Mouse (Mus musculus) cerebral cortex, adult 2 months (tissue): ENCODE data around the gene Txnip.

Experiments
- WGBS: fragments of 180-500 bp; shearing (Covaris S2); methylation state at CpG from one replicate; pipeline ENCODE4 v1.1.7; 2018; 5-methylcytosine and 5-hydroxymethylcytosine counted together

Txnip gene

DNA sequence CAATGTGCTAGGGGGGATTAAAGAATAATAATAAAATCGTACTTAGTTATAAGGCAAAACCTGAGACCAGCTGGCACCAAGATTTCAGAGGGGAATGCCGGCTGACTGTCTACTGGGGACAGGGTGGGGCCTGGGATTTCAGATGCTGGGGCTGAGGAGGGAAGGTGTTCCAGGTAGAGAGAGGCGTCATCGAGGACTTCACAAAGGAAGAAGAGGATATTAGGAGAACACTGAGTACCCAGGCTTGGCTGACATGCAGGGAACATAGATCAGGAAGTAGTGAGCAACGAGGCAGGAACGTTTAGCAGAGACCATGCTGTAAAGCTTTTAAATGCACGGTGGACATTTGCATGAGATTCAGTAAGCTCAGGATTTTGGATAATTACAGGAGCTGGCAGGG lies 5.9 kb upstream of the Txnip start:
- 64% methylated on average over 7 of the region's 7 CpGs for WGBS

DNA sequence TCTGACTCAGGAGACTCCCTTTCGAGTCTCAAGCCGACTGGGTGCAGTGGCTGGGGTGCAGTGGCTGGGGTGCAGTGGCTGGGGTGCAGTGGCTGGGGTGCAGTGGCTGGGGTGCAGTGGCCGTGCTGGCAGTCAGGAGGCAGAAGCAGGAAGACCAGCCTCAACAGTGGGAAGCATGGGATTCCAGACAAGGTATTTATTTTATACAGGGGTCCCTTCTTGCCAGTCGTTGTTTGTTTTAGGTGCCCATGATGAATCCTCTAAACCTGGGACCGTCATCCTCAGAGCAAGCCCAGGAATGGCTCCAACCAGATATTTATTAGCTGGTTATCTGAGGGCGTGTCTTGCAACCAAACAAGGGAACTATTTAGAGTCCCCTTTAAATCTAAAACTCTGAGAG lies 4.2 kb upstream of the Txnip start:
- 88% methylated on average over 6 of the region's 6 CpGs for WGBS

DNA sequence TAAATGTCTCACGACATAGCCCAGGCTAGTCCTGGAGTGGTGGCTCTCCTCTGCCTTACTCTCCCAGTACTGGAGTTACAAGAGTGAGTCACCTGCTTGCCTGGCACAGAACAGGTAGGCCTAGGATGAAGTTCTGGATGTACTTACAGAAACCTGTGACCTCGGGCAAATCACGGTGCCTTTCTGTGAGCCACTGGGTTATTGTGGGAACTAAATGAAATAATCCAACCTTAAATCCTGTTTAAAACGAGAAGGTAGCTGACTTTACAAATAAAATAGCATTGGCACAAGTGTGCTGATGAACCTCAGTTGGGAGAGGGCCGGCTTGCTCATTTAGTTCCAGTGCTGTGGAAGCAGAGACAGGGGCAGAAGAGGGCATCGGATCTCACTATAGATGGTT lies 3.5 kb upstream of the Txnip start:
- 92% methylated on average over 6 of the region's 6 CpGs for WGBS

DNA sequence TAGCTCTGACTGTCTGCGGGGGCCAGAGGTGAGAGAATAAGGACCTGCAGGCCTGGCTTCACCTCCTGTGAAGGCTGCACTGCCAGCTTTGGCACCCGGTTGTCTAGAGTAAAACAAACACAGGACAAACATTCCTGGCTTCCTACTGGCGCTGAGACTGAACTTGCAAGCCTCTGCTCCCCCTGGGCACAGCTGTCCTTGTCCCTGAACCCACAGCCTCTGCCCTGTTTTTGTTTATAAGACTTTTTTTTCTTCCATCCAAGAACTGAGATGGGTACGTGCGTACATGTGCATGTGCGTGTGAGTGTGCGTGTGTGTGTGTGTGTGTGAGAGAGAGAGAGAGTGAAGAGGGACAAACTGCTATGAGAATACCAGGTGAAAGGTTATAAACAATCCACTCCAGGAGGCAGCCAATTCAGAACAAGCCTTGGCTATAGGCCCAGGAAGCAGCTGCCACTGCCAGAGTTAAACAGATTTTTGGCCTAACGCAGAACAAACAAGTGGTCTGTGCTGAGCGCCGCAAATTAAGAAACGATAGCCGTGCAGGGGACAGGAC lies 2.6 kb upstream of the Txnip start:
- WGBS: 52% methylated on average over 12 of the region's 12 CpGs

DNA sequence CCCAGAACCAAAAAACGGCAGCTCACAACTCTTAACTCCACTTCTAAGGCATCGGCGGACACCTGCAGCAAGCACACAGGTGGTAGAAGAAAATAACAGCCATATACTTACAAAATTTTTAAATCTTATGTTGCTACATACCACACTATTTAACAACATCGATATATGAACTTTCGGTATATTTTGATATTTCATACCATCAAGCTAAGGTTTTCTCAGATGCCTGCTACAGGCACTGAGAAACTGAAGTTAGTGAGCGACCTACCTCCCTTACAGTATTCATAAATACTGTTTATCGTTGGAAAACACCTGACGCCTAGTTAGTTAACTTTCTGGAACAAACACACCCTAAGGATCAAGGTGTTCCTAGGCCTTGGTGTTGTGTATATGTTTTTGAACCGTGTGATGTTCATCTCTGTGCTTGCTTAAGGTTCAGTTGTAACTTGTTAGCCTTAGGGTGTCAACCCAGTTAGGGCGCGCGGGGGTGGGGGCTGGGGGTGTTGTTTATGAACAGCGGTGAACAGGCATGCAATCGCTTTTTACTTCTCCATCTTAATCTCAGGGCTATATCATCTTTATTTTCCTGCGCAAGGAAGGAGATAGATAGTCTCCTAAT lies 1.6 kb upstream of the Txnip start:
- WGBS: 82% methylated on average over 15 of the region's 15 CpGs

DNA sequence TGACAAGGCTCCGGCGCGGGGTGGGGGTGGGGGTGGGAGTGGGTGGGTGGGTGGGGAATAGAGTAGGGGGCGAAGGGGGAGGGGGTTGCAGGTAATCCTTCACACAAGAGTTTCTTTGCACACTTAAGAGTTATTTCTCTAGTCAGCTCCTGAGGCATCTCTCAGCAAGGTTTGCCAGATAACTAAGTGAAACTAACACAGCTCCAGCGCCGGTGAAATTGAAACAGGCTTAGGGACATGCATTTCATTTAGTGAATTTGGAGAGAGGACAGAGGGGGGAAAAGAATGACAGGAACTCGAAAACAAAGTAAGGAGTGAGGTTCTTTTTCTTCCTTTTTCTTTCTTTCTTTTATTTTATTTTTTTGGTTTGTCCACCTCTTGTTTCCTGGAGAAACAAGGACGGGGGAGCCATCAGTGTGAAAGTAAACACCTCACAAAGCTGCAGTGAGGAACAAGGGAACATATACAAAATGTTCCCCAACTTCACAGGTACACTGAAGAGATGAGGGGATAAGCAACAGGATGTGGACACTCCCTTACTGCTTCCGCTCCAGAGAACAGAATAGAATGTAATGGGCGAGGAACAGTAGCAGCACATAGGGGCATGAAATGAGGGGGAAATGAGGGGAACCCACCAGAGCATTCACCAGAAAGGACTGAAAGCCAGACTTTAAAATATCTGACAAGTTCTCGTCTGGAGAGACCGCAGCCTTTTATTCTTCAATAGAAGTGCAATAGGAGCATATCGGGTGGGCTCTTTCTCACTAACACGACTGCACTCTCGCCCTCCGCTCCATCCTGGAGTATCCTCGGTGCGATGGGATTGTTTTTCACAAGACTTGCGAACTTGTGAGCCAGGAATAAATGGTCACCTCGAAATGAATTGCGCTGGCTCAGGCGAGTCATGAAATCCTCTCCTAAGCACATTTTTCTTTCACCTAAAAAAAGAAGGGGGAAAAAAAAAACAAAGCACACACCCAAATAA lies 814 bp upstream of the Txnip start:
- WGBS: 11% methylated on average over 22 of the region's 22 CpGs

DNA sequence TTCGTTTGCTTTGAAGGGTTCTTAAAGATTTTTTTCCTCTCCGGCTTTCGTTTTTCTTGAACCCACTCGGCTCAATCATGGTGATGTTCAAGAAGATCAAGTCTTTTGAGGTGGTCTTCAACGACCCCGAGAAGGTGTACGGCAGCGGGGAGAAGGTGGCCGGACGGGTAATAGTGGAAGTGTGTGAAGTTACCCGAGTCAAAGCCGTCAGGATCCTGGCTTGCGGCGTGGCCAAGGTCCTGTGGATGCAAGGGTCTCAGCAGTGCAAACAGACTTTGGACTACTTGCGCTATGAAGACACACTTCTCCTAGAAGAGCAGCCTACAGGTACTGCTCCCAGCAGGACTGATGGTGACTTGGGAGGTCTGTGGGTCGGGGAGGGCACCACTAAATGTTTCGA lies 402 bp downstream of the Txnip start:
- 6% methylated on average over 17 of the region's 17 CpGs for WGBS

DNA sequence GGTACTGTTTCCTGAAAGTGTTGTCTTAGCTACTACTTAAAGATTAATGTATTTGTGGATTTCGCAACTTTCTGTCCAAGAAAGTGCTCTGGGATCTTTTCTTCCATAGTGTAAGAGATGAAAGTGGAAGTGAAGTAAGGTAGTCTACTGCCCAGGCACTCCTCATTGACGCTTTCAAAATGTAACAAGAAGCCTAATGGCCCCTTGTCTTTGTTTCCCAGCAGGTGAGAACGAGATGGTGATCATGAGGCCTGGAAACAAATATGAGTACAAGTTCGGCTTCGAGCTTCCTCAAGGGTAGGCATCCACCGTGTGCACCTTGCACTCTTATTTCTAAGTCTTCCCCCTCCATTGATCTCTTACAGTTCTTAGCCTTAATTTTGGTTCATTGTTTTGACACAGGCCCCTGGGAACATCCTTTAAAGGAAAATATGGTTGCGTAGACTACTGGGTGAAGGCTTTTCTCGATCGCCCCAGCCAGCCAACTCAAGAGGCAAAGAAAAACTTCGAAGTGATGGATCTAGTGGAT lies 975 bp downstream of the Txnip start:
- 50% methylated on average over 10 of the region's 10 CpGs for WGBS

DNA sequence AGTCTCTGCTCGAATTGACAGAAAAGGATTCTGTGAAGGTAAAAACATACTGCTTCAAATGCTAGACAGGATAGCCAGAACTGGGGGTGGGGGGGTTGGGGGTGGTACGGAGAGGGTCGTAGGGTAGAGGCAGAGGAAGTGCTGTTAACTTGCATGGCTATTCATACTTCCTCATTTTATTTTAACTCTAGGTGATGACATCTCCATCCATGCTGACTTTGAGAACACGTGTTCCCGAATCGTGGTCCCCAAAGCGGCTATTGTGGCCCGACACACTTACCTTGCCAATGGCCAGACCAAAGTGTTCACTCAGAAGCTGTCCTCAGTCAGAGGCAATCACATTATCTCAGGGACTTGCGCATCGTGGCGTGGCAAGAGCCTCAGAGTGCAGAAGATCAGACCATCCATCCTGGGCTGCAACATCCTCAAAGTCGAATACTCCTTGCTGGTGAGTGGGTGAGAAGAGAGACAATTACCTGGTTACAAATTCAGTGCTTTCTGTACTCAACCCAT lies 1.7 kb downstream of the Txnip start:
- 67% methylated on average over 12 of the region's 12 CpGs for WGBS

DNA sequence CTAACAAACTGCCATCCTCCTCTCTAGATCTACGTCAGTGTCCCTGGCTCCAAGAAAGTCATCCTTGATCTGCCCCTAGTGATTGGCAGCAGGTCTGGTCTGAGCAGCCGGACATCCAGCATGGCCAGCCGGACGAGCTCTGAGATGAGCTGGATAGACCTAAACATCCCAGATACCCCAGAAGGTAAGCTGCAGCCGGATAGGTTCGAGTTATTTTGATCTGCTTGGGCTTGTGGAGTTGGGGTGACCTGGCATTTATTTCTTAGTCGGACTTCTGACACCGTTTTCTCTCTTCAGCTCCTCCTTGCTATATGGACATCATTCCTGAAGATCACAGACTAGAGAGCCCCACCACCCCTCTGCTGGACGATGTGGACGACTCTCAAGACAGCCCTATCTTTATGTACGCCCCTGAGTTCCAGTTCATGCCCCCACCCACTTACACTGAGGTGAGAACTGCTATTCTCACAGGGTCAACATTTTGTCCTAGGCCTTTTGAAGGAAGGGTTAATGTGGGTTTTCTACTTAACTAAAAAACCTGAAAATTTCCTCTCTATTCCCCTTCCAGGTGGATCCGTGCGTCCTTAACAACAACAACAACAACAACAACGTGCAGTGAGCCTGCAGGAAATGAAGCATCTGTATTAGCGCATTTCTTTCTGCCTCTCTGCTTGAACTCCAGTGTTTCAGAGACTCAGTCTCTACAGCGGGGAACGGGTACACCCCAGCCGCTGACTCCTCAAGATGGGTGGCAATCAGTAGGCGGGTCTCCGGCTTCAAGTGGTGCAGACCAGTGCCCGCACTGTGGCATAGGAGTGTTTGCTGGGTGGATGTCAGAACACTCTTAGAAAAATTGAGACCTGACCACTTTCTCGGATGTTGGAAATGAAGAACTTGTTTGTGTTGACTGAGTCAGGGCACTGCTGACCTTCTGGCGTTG lies 2.4 kb downstream of the Txnip start:
- 73% methylated on average over 23 of the region's 23 CpGs for WGBS

DNA sequence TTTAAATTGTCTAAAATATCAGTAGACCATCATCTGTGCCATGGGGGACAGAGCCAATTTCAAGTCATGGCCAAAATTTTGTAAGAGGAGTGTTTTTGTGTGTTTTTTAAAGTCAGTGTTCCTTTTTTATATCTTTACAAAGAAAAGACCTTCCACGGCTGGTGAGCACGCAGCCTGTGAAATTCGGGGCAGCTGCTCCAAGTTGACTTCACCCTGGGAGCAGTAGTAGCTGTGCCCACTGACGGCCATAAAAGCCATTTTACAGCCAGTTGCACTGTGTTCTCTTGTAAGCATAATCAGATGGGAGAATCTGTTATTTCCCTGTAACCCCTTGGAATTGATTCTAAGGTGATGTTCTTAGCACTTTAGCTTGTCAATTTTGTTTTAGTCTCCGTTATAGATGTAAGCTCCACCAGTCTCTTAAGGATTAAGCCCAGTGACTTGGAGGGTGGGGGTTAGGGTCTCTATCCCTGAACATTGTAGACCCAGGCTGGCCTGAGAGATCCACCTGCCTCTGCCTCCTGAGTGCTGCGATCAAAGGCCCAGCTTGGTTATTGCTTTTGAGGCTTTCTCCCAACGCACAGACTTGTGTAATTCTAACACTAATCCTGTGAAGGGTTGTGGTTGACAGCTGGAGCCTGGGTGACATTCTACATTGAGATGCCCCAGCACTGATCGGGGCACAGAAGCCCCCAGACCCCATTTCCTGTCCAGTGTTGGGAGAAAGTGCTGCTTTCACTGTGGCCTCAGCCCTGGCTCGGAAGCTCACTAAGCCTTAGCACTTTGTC lies 3.3 kb downstream of the Txnip start:
- 76% methylated on average over 9 of the region's 9 CpGs for WGBS

DNA sequence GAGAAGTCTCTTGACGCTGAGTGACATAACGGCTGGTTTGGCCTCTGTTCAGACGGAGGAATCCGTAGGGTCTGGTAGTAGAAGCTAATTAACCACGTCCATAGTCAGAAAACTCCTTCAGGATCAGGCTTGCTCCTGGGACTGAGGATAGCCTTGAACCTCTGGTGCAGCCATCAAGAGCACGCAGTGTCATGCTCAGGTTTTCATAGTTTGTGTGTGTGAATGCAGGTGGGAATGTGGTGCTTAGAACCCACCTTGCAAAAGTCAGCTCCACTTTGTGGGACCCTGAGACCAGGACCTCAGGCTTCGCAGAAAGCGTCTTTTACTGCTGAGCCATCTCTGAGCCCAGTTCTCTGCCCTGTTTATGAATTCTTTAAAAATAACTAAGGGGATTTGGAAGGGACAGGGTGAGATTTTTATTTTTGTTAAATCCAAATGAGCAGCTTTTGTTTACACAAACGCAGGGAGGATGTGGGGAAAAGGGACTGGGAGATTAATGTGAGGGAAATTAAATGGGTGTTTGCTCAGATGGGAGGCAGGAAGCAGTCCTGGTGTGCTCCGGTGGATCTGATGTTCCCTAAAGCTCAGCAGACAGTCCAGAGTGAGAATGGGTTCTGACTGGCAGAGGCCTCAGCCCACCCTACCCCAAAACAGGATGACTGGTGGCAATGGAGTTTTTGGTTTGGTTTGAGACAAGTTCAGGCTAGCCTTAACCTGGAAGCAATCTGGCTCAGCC lies 4.4 kb downstream of the Txnip start:
- WGBS: 62% methylated on average over 10 of the region's 10 CpGs

DNA sequence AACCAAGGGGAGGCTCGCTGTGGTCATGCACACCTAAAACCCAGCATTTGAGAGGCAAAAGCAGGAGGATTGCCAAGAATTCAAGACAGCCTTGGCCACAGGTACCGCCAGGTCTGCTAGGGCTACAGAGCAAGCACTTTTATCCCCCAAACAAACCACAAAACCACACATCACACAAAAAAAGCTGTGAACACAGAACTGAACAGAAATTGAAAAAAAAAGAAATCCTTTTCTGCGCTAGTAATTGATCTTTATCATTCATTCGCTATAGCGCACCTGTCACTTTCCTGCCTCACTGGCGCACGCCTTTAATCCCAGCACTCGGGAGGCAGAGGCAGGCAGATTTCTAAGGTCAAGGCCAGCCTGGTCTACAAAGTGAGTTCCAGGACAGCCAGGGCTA lies 5.5 kb downstream of the Txnip start:
- WGBS: 94% methylated on average over 8 of the region's 8 CpGs

DNA sequence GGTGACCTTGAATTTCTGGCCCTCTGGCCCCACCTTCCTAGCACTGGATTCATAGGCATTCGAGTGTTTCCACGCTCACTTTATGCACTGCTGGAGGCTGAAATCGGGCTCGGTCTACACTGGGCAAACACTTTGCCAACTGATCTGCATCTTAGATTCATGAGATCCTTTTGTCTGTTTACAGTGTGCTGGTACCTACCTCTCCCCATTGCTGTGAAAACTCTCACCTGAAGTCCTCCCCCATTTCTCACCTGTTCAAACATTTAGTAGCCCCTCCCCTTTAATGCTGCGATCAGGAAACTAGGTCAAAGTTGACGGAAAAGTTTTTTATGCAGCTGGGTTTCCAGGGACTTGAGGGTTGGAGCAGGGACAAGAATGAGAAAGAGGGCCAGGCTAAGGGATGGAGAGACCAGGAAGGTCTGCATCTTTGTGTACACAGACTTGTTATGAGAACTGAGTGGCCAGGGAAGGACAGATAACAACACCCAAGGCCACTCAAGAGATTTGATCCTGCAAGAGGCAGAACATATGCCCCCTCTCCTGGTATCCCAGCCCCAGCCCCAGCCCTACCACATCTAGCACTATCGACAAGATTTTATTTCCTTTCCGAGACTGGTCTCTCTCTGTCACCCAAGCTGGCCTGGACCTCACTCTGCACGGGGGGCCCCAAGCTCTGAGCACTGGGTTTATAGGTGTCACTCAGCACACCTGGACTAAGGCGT lies 6.3 kb downstream of the Txnip start:
- WGBS: 51% methylated on average over 10 of the region's 10 CpGs

DNA sequence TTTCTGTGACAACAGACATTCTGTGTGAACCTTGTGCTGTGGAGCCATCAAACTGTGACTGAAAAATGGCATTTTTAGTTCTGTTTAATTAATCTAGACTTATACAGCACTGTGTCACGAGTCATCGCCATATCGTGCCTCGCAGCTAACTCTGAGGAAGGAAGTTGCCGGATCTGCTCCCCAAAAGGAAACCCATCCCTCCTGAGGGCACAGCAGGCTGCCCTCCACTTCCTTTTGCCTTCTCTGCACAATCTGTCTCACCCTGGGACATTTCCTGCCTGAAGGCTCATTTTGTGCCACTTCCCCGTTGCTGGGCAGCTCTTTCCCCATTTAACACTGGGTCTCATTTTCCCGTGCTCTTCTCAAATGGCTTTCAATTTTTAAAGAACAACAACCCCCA lies 6.9 kb downstream of the Txnip start:
- 68% methylated on average over 7 of the region's 7 CpGs for WGBS

DNA sequence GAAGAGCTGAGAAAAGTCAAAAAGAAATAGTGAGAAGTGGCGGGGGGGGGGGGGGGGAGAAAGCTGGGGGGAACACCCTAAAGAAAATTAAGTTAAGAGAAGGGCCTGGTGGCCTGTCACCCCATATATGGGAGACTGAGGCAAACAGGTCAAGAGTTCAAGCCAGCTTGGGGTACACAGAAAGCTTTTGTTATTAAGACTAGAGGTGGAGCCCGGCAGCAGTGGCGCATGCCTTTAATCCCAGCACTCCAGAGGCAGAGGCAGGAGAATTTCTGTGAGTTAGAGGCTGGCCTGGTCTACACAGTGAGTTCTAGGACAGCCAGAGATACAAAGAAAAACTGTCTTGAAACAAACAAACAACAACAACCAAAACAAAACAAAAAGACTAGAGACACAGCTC lies 7.3 kb downstream of the Txnip start:
- 76% methylated on average over 3 of the region's 3 CpGs for WGBS

DNA sequence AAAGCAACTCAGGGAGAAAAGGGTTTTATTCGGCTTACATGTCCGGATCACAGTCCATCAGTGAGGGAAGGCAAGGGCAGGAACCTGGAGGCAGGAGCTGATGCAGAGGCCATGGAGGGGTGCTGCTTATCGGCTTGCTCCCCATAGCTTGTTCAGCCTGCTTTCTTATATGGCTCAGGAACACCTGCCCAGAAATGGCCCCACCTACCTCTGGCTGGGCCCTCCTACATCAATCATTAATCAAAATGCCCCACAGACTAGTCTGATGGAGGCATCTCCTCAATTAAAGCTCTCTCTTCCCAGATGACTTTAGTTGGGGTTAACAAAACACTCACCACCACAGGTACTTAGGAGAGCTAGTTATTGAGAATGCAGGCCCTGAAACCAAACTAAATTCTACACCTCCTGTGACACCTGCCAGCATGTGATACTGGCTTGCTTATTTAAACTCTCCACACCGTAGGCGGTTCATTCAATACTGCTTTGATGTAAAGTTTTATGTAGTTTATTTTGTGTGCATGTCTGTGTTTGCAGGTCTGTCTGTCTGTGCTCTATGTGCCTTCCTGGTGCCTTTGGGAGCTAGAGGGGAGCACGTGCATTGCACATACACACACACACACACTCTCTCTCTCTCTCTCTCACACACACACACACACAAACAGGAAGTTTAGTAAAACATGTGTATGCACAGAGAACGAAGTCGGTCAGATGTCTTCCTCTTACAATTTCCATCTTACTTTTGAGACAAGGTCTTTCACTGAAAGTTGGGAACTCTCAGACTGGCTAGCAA lies 9.1 kb downstream of the Txnip start:
- WGBS: 88% methylated on average over 8 of the region's 8 CpGs

DNA sequence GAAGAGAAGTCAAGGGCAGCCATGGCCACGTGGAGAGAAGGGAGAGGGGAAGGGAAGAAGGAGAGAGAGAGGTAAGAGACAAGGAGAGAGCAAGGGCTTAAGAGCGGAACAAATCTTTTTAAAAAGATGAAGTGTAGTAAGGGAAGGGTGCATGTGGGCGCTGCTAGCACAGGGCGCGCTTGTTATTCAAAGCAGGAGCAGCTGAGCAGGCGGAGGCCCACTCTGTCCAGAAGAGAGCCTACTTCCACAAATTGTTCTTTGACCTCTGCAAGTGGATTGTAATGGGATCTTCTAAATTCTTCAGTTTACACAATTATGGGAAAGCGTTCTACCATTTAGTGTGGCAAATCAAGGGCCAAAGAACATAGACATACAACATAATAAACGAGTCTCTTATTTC lies 10.8 kb downstream of the Txnip start:
- WGBS: 78% methylated on average over 8 of the region's 8 CpGs
